Mouse (Mus musculus) hematopoietic stem cell, adult 5-6 weeks (primary cell): Measurements from ENCODE around the gene Slc22a14. TPM values are rescaled to one million over a fixed set of nuclear protein-coding genes. Genes with fewer than 3 reads are reported as not detected.
"Not testable (repeated sequence)": the region's sequence is repeated elsewhere in the genome, so short reads cannot be mapped to it uniquely, and the experiment has no call there.

Experiments used
- ATAC-seq, 2 experiments: fragments of 125-278 bp in 1 of 2; replicated peaks in 1 of 2; 2 replicates each; pipeline ENCODE4 v1.8.0; 2016 to 2017; ENCODE audit warnings: inconsistent platforms in 2 of 2, mild to moderate bottlenecking in 2 of 2, moderate number of reproducible peaks in 2 of 2, low read depth in 1 of 2, moderate TSS enrichment in 1 of 2; ENCODE audit not compliant: low FRiP score in 2 of 2, poor library complexity in 2 of 2, severe bottlenecking in 2 of 2, insufficient read depth in 1 of 2, low TSS enrichment in 1 of 2
- total RNA-seq: library from RNA; stranded (forward); fragments of 172-1452, 232-1000 nt; gene quantifications from 2 replicates; pipeline ENCODE4 v1.2.3, GENCODE M21; 2017

Slc22a14 gene
- total RNA-seq, 1 experiment from 2014 or later: not detected

DNA sequence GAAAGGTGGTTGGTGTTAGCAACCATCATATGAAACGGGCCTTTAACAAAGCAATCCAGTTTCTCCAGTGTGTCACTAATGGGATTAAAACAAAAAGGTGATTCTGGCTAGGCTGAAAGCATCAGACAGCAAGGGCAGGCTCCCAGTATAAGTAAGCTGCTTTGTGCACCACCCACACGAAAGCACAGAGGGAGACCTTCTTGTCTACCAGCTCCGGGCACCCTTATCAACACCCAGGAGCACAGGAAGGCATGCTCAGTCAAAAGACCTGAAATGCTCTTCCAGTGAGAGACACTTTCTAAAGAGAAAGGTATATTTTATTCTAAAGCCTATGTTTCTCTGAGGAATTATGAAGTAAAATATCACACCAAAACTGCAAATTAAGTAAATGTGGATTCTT is 74.6 kb downstream of the Slc22a14 start:
- no peak for ATAC-seq

DNA sequence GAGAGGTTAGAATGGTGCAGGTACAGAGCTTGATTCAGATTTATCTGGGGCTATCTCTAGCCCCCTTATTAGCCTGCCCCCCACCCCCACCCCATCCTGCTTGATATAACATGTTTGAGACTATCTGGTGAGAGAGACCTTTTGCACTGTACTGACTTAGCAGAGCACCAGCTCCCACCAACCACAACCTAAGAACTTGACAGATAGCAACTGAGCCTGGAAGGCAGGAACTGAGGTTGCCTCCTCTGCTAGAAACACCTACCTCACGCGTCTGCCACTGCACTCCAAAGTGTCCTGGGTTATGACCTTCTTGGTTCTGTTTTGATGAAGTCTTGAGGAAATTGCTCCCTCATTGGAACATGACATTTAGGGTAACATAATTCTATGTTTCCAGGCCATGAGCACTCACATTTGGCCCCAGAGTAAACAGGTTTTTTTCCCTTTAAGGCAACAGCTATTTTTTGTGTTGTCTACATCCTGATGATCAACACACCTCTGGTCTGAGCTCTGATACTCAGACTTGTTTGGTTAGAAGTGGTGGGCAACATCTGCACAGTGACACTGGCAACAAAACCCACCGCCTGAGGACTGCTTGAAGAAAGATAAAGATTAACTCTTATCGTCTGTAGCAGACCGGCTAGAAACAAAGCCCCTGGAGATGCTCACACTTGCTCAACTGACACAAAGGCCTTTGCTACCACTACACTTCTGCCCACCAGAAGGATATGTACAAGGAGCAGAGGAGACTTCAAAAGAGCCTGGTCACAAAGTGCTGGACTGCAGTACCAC is 84.3 kb downstream of the Slc22a14 start:
- ATAC-seq: no peak

DNA sequence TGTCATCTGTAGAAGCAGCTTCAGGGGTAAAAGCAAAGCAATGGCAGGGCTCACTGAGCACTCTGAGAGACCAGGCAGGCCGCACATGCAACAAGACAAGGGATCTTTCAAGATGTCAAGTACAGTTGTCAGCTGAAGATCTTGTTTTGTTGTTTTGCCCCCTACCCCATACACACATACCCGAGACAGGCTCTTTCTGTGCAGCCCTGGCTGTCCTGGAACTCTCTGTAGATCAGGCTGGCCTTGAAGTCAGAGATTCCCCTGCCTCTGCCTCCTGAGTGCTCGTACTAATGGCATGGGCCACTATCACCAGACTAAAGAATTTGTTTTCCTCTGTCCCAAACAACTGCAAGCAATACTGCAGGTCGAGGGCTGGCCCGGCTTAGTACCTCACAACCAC is 87.3 kb downstream of the Slc22a14 start:
- no peak for ATAC-seq

DNA sequence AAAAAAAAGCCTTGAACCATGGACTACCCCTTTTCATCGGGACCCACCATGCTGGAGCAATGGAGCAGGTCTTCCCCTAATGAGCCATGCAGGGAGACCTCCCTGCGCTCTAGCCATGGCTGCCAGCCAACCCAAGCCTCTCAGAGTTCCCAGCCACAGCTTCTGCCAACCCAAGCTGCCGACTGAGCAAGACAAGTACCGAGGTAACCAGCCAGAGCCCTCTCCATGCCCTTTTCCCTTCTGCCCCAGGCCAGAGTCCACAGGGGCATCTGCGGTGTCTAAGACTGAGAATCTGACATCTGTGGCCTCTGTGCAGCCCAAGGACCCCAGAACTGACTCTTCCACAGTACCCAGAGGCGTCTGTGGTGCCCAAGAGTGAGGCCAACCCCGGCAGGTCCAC is 89.0 kb downstream of the Slc22a14 start:
- ATAC-seq: no peak

DNA sequence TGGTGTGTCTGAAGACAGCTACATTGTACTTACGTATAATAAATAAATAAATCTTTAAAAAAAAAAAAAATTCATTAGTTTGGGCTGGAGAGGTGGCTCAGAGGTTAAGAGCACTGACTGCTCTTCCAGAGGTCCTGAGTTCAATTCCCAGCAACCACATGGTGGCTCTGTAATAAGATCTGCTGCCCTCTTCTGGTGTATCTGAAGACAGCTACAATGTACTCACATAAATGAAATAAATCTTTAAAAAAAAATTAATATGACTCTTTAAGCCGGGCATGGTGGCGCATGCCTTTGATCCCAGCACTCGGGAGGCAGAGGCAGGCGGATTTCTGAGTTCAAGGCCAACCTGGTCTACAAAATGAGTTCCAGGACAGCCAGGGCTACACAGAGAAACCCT is 90.5 kb downstream of the Slc22a14 start:
- not testable (repeated sequence) for ATAC-seq

DNA sequence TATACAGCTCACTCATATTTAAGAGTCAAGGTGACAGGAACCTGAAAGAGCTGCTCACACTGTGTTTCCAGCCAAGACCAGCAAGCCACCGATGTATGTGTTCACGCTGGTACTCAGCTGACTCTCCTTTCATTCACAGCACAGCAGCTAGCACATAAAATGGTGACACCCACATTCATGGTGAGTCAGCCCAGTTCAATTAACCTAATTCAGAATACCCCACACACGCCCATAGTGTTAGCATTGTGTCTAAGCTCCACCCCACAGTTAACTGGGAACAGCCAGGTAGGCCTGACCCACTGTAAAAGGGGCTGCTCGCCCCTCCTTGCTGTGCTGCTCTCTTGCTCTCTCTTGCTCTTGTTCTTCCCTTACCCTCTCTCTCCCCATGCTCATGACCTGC is 93.9 kb downstream of the Slc22a14 start:
- ATAC-seq: no peak

DNA sequence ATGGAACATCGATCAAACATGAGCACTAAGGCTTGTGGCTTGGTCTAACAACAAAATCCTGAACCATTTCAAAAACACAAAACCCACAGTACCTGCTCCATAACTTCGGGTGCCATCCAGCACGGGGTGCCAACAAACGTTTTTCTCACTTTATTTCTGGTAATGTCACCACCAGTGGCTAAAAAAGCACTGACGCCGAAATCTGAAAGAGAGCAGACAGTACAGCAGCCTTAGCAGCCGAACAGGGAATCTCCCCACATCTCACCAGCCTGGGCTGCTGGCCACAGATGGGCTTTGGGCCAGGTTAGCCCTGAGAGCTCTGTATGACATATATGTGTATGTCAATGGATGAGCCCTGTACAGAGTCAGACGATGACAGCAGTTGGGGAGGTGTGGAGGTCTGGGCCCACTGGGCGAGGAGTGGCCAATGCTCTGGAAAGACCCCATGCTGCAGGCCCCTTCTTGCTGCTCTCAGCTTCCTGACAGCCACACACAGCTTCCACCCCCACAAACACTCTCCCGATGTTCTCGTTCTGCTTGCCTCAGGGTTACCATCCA is 96.7 kb downstream of the Slc22a14 start:
- no peak for ATAC-seq

DNA sequence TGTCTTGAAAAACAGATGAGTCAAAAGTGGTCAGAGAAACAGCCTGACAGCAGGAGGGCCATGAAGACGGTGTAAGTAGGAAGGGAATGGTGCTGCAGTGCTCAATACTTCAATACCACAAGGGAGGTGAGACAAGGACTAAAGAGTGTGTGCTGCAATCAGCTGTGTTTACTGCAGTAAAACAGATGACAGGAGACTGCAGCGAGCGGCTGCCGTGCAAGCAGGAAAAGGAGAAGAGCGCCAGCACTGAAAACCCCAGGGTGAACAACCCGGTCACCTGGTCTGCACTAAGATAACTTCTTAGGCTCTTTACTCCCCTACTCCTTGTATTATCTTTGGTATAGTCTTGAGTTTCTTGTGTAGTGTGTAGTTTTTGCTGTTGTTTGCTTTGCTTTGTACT is 97.2 kb downstream of the Slc22a14 start:
- no peak for ATAC-seq

DNA sequence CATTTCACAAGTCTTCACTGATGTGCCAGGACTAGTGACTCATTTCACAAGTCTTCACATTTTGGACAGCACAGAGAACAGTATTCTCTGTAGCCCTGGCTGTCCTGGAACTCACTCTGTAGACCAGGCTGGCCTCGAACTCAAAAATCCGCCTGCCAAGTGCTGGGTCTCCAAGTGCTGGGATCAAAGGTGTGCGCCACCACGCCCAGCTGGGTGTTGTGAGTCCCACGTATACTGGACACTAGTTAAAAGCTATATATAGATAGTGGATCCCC is 99.3 kb downstream of the Slc22a14 start:
- ATAC-seq: not testable (repeated sequence)

DNA sequence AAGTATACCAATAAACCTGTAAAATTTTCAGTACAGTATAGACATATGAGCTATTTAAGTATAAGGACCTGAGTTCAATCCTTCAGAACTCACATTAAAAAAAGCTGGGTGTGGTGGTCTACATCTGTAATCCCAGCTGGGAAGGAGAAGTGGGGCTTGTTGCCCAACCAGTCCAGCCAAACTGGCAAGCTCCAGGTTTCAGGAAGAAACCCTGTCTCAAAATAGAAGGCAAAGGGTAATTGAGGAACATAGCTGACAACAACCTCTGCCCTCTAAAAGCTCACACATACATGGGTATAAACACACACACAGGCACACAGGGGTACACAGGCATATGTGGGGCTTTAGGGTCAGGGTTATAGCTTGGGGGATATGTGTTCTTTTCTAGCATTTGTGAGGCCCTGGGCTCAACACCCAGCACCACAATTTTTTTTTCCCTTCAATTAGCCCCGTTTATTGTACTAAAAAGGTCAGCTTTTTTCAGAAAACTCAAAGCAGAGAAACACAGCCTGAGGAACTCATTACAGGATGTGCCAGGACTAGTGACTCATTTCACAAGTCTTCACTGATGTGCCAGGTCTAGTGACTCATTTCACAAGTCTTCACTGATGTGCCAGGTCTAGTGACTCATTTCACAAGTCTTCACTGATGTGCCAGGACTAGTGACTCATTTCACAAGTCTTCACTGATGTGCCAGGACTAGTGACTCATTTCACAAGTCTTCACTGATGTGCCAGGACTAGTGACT is 99.8 kb downstream of the Slc22a14 start:
- not testable (repeated sequence) for ATAC-seq

DNA sequence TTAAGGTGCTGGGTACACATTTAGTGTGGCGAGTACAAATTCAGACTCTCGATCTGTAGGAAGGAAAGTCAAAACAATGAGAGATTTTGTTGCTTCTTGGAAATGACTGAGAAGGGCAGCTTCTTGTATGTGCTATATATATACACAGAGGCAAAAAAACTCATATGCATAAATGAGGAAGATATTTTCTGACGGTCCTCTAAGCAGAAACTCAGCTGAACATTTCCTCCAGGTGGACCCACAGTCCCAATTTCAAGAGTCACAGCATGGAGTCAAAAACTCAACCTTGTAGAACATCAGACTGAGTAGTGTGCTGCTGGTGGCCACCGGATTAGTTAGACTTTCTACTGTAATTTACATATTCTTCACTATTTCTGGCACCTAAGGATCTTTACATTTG is 102.3 kb downstream of the Slc22a14 start:
- ATAC-seq: no peak

DNA sequence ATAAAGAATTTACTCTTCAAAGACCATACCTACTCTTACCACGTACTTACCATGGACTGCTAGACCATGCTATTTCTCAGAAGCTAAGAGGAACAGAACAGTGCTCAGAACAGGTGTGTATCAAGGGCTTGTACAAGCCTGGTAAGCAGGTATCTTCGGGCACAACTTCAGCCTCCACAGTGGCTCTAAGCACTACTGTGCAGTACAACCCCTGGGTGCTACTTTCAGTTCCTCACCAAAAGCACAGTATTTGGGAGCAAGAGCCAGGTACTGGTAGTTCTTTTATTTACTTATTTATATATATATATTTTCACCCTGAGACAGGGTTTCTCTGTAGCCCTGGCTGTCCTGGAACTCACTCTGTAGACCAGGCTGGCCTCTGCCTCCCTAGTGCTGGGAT is 104.5 kb downstream of the Slc22a14 start:
- no peak for ATAC-seq

DNA sequence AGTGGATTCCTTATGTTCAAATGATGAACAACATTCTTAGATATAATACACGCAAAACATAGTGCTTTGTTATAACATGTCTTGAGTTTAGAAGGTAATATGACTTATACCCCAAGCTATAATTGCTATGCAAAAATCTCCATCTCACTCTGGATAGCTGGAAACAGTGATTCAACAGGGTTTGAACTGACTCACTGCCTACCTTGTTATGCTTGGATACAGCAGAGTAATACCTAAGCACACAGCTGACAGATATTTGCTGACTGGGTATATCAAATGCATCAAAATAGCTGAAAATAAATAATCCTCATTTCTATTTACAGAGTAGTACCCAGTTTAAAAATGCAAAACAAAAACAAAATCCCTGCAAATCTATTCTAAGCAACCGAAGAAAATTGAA is 106.6 kb downstream of the Slc22a14 start:
- ATAC-seq: no peak

DNA sequence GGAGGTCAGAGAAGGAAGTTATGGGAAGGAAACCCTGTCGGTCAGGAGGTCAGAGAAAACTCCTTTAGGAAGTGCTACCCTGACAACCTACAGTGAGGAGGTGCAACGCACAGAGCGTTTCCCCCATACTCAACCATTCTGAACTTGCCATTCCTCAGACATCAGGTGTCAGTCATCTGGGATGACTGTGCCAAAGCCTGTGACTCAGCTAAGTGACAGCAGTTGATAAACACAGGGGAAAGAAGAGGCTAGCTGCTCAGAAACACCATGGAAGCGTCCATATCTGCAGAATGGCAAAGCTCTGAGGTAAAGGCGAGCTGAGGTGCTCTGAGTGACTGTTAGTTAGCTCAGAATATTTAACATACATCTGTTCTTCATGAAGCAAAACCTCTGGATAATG is 107.2 kb downstream of the Slc22a14 start:
- ATAC-seq: no peak

DNA sequence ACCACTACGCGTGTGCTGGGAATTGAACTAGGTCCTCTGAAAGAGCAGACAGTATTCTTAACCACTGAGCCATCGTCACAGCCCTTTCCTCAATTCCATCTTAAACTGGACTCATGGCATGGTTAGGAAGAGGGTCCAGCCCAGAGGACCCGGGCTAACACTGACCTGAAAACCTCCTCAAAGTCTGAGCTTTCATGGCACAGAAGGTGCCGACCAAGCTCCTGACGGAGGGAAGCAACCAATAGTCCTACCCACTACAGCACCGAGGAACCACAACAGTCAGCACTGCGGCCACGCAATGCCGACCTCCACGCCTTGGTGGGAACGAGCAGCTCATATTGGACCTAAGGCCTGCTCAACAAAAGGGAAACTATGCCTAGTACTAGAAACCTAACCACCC is 109.2 kb downstream of the Slc22a14 start:
- ATAC-seq: no peak

DNA sequence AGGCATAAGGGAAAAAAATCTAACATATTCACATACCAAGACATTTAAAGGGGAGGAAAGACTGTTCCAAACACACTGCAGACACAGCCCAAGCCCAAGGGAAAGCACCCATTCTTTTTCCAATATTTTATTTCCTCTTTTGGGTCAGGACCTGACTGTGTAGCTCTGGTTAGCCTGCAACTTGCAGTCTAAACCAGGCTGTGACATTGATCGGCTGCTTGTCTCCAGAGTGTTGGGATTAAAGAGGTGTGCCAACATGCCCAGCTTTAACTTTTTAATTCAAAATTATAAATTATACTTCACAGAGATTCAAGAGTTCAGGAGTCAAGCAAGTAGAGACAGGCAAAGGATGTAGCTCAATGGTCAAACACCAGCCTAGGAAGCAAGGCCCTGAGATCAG is 110.3 kb downstream of the Slc22a14 start:
- no peak for ATAC-seq

DNA sequence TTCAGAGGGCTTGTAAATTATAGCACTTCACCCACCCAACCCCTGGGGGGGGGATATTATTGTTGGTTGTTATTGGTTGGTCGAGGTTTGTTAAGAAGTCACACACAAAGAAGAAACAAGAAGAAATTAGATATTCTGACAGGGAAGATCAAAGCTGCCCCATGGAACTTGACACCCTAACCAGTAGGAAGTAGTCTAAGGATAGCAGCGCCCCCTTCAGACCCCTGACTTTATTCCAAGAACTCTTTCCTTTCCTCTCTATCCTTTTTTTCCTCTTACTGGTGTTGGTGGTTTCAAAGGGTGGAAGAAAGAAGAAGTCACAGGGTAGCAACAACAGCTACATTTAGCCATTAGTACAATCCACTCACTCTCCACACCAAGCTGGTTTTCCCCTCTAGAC is 111.2 kb downstream of the Slc22a14 start:
- no peak for ATAC-seq

DNA sequence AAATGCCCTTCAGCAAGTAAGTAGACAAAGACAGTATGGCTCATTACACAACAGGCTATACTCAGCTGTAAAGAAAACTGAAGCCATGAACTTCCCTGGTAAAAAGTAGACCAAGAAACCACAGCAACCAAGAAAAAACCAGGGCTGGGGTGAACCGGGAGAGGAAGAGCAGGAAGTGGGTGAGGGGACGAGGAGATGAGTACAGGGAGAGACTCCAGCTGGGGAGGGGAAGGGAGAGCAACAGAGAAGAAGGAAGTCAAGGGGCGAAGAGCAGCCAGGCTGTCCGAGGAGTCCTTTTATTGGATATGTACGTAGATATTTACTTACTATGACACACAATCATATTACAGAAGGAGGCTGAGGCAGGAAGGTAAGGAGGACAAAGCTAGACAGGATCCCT is 117.4 kb downstream of the Slc22a14 start:
- ATAC-seq: no peak; a peak in 1 of 4 replicates

DNA sequence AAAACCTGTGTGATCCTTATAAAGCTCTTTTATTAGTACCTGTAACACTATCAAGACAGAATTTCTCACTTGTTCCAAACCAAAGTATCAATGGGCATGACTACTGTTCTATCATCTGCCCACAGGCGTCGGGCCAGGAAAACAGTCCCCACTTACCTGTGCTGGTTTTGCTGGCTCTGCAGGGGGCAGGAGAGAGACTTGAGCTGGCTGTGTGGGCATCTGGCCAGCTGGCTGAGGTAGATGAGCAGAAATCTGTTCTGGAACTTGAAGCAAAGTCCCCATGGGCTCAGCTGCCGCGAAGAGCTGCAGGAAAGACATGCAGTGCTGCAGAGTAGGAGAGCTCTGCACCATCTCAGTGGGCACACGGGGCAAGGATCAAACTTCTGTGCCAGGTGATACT is 118.5 kb downstream of the Slc22a14 start:
- ATAC-seq: no peak
